Mouse (Mus musculus): ENCODE results near the gene Echdc2.

DNA sequence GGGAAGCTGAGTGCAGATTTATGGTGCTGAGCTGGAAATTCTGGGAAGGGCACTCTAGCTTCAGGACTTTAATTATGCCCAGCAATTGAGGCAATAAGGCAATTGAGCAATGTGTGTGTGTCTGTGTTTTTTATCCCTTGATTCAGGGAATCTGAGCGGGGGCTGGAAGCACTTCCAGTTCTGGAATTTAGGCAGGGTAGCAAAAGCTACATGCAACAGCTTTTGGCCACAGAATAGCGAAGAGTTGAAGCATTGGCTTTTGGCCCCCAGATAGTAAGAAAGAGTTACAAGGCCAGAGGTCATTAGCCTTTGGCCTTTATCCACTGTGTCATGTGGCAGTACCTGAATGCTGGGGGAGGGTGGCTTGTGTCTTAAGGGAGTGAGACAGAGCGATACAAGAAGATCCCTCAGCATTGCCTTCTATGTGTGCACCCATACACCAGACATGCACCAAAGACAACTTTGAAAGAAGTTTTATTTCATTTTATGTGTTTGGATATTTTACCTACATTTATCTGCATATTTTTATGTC, 60.2 kb downstream of the Echdc2 start:
- no peak for TF ChIP-seq POLR2A (IDR thresholded peaks at IDR 0.05; ENCODE audit: low read depth, low read length)
- no peak for TF ChIP-seq CTCF (conservative IDR thresholded peaks at IDR 0.05; ENCODE audit: insufficient read depth, insufficient read length, low read depth, low read length)

Data from kidney, adult 2 months (tissue).